Mouse (Mus musculus) heart, postnatal 0 days (tissue): Measurements from ENCODE around the gene Ubap2l. TPM values are rescaled to one million over a fixed set of nuclear protein-coding genes. Genes with fewer than 3 reads are reported as not detected.
A peak's percentile ranks its signal among the peaks of the same experiment; 100 is the strongest.

ENCODE experiments used
- ATAC-seq: fragments of 200-750 bp; cut with Nextera tagmentation; 2 replicates; pipeline ENCODE4 v1.8.0; 2017; ENCODE audit warnings: low read depth, moderate number of reproducible peaks, moderate library complexity; ENCODE audit not compliant: insufficient read depth
- DNase-seq: peaks from one replicate; pipeline ENCODE4 v3.0.0-alpha.2; 2016; ENCODE audit warnings: low spot score
- H3K27ac ChIP-seq: fragments of 300-500 bp; sonication (generic); 2 replicates; pipeline ENCODE4 v1.5.1; 2014; ENCODE audit warnings: low read depth, mild to moderate bottlenecking
- H3K27me3 ChIP-seq: fragments of 300-500 bp; sonication (generic); 2 replicates; pipeline ENCODE4 v1.6.1; 2014; ENCODE audit warnings: low read length, mixed read lengths; ENCODE audit not compliant: control insufficient read depth, insufficient read depth
- H3K36me3 ChIP-seq: fragments of 300-500 bp; sonication (generic); replicated peaks from 2 replicates; pipeline ENCODE4 v1.6.1; 2014; ENCODE audit warnings: low read length, mixed read lengths; ENCODE audit not compliant: control insufficient read depth, insufficient read depth
- H3K4me1 ChIP-seq: fragments of 300-500 bp; sonication (generic); 2 replicates; pipeline ENCODE4 v1.6.1; 2014; ENCODE audit warnings: antibody characterized with exemption; ENCODE audit not compliant: control insufficient read depth, insufficient read depth
- H3K4me2 ChIP-seq: fragments of 300-500 bp; sonication (generic); 2 replicates; pipeline ENCODE4 v1.6.1; 2014; ENCODE audit warnings: low read depth, mild to moderate bottlenecking, low read length, moderate library complexity
- H3K4me3 ChIP-seq: fragments of 300-500 bp; sonication (generic); 2 replicates; pipeline ENCODE4 v1.5.1; 2014; ENCODE audit warnings: low read depth, low read length
- H3K9ac ChIP-seq: fragments of 300-500 bp; sonication (generic); replicated peaks from 2 replicates; pipeline ENCODE4 v1.6.1; 2014; ENCODE audit warnings: low read depth, low read length, mixed read lengths
- H3K9me3 ChIP-seq: fragments of 300-500 bp; sonication (generic); replicated peaks from 2 replicates; pipeline ENCODE4 v1.6.1; 2016; ENCODE audit warnings: low read length; ENCODE audit not compliant: control insufficient read depth
- CTCF ChIP-seq: IDR thresholded peaks from 2 replicates; pipeline ENCODE4 v1.5.1; 2016; ENCODE audit warnings: antibody characterized with exemption, control low read depth, low read depth
- EP300 ChIP-seq: IDR thresholded peaks from 2 replicates; pipeline ENCODE4 v1.6.1; 2016; ENCODE audit warnings: antibody characterized with exemption, low read depth
- WGBS: fragments of 180-500 bp; shearing (Covaris S2); extraction: QIAGEN DNeasy Blood & Tissue Kit; methylation state at CpG from one replicate; pipeline ENCODE4 v1.1.7; 2014; 5-methylcytosine and 5-hydroxymethylcytosine counted together
- polyA plus RNA-seq: library from polyadenylated mRNA; unstranded; fragments of >200 nt; fragmentation: Nextera tagmentation; extraction: Ambion mirVana; gene quantifications from 2 replicates; pipeline ENCODE4 v1.2.1, GENCODE M21; 2015
- total RNA-seq: library from RNA; depleted of rRNA; stranded (reverse); fragments of >200 nt; gene quantifications from 2 replicates; pipeline ENCODE4 v1.2.3, GENCODE M21; 2014; ENCODE audit warnings: low replicate concordance

The Ubap2l gene
- total and polyA plus RNA-seq, 2 experiments from 2014 or later: 64.2 to 92.0 TPM

- no peak overlapping the region for H3K4me3 ChIP-seq
- H3K9ac ChIP-seq: no peak overlapping the region
- WGBS: 71% methylated on average over 3 of the region's 3 CpGs
- DNase-seq (no peak), ATAC-seq (no peak)
- no peak overlapping the region for H3K27ac ChIP-seq
- peaks cover 35% of the 10 kb centered on the region for H3K36me3 ChIP-seq
- H3K4me1 ChIP-seq: no peaks in the 10 kb centered on the region
- H3K9me3 ChIP-seq: no peaks in the 10 kb centered on the region
- TF ChIP-seq CTCF (no peak), EP300 (no peak)
- no peak overlapping the region for H3K4me2 ChIP-seq
- no peaks in the 10 kb centered on the region for H3K27me3 ChIP-seq
Observed at GRCm38 (mm10) chr3:90064383-90064782, 12.0 kb upstream of the Ubap2l start.

GRCm38 (mm10) chr3:90062539-90062938 lies 10.1 kb upstream of the Ubap2l start:
- Histone ChIP-seq H3K9ac (no peak overlapping the region), H3K36me3 (peaks cover 46% of the 10 kb centered on the region), H3K4me3 (no peak overlapping the region), H3K4me2 (no peak overlapping the region), H3K27ac (no peak overlapping the region), H3K9me3 (no peaks in the 10 kb centered on the region), H3K4me1 (no peaks in the 10 kb centered on the region), H3K27me3 (no peaks in the 10 kb centered on the region)
- TF ChIP-seq CTCF: no peak
- TF ChIP-seq EP300: no peak
- ATAC-seq (0 out of 2 replicates have a peak, but pooled peaks have one; percentile 14), DNase-seq (no peak)
- 40% methylated on average over 2 of the region's 2 CpGs for WGBS

- H3K36me3 ChIP-seq: peaks cover 54% of the 10 kb centered on the region
Observed at GRCm38 (mm10) chr3:90061549-90061948, 9.1 kb upstream of the Ubap2l start.

DNA sequence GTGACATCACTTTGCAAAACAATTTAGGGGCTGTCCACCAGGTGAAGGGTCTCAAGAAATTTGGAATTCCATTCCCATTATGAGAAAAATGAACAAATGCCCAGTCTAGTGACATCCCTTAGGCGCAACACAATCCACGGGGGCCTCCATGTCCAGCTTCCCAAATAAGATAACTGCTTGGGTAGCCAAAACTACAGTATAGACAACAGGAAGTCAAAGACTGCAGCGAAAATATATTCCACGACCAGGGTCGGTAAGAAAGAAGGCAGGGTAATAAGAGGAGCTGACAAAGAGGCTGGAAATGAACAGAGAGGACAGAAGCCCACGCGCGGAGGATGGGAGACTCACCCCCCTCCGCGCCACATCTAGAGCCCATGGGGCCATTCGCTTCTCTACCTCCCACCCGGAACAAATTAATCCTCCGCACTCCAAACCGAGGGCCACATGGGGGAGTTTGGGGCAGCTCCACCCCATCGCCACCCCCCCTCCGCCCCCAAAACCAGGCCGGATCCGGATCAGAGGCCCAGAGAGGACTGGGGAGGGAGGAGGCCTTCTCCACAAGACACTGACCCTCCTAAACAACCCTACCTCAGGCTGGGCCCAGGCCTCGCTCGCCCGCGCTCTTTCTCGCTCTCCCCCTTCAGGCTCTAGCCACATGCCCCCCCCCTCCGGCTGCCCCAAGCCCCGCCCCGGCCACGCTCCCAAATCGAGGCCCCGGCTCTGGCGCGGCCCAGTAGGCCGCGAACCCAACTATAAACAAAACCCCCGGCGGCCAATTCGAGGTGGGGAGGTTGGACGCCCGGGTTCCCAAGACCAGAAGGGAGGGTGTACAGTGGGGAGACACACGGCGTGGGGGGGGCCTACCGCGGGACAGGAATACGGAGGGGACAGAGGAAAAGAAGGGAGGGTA lies 732 bp downstream of the Ubap2l start, which contains the start of gene 4933434E20Rik:
Gene 4933434E20Rik (plus strand): TSS at position 196 of the 910 bp plus-strand sequence.
- Histone ChIP-seq H3K36me3 (peaks cover 30% of the 10 kb centered on the region), H3K9ac (peak within 1 kb of the TSS; percentile 98), H3K4me2 (peak within 1 kb of the TSS; percentile 70), H3K4me1 (peaks cover 18% of the 10 kb centered on the region), H3K27me3 (no peaks in the 10 kb centered on the region), H3K27ac (peak within 1 kb of the TSS; percentile 94), H3K9me3 (no peaks in the 10 kb centered on the region), H3K4me3 (peak within 1 kb of the TSS; percentile 89)
- under 1% methylated on average over 33 of the region's 43 CpGs for WGBS
- TF ChIP-seq CTCF (no peak), EP300 (no peak)
- DNase-seq: peak; percentile 68
- ATAC-seq: peak; percentile 54

More at GRCm38 (mm10) chr3:90061549-90061948, 9.1 kb upstream of the Ubap2l start:
- Histone ChIP-seq H3K9ac (no peak overlapping the region), H3K9me3 (no peaks in the 10 kb centered on the region), H3K27me3 (no peaks in the 10 kb centered on the region), H3K4me3 (no peak overlapping the region), H3K4me2 (no peak overlapping the region), H3K4me1 (no peaks in the 10 kb centered on the region), H3K27ac (no peak overlapping the region)
- 87% methylated on average over 6 of the region's 6 CpGs for WGBS
- TF ChIP-seq EP300: no peak
- no peak for TF ChIP-seq CTCF
- DNase-seq: no peak
- no peak for ATAC-seq

GRCm38 (mm10) chr3:90049691-90050090 lies 2.7 kb downstream of the Ubap2l start:
- Histone ChIP-seq H3K27me3 (no peaks in the 10 kb centered on the region), H3K4me1 (peaks cover 18% of the 10 kb centered on the region), H3K4me2 (no peak overlapping the region), H3K36me3 (peaks cover 28% of the 10 kb centered on the region), H3K27ac (no peak overlapping the region), H3K4me3 (no peak overlapping the region), H3K9me3 (no peaks in the 10 kb centered on the region), H3K9ac (no peak overlapping the region)
- ATAC-seq (no peak), DNase-seq (no peak)
- TF ChIP-seq EP300 (no peak), CTCF (no peak)
- WGBS: 69% methylated on average over 3 of the region's 3 CpGs
